Mouse (Mus musculus) kidney, embryonic 16.5 days (tissue): Measurements from ENCODE around the gene Cog6. TPM values are rescaled to one million over a fixed set of nuclear protein-coding genes. Genes with fewer than 3 reads are reported as not detected.
A peak's percentile ranks its signal among the peaks of the same experiment; 100 is the strongest.

Source experiments
- ATAC-seq: fragments of 200-750 bp; cut with Nextera tagmentation; 2 replicates; pipeline ENCODE4 v1.8.0; 2017; ENCODE audit warnings: moderate TSS enrichment; ENCODE audit not compliant: low FRiP score, low TSS enrichment
- H3K27ac ChIP-seq: fragments of 300-500 bp; sonication (generic); 2 replicates; pipeline ENCODE4 v1.5.1; 2014; ENCODE audit warnings: low read length
- H3K27me3 ChIP-seq: fragments of 300-500 bp; sonication (generic); 2 replicates; pipeline ENCODE4 v1.6.1; 2014; ENCODE audit warnings: low read length, control low read depth, mixed read lengths; ENCODE audit not compliant: insufficient read depth
- H3K36me3 ChIP-seq: fragments of 300-500 bp; sonication (generic); 2 replicates; pipeline ENCODE4 v1.6.1; 2014; ENCODE audit warnings: low read length, control low read depth, mixed read lengths; ENCODE audit not compliant: insufficient read depth
- H3K4me1 ChIP-seq: fragments of 300-500 bp; sonication (generic); 2 replicates; pipeline ENCODE4 v1.6.1; 2014; ENCODE audit warnings: low read length, control low read depth, mixed read lengths; ENCODE audit not compliant: insufficient read depth
- H3K4me2 ChIP-seq: fragments of 300-500 bp; sonication (generic); replicated peaks from 2 replicates; pipeline ENCODE4 v1.6.1; 2014; ENCODE audit warnings: low read depth, low read length
- H3K4me3 ChIP-seq: fragments of 300-500 bp; sonication (generic); 2 replicates; pipeline ENCODE4 v1.5.1; 2014; ENCODE audit warnings: mild to moderate bottlenecking, low read length
- H3K9ac ChIP-seq: fragments of 300-500 bp; sonication (generic); replicated peaks from 2 replicates; pipeline ENCODE4 v1.6.1; 2014; ENCODE audit warnings: low read length
- H3K9me3 ChIP-seq: fragments of 300-500 bp; sonication (generic); 2 replicates; pipeline ENCODE4 v1.6.1; 2016; ENCODE audit warnings: low read length, control low read depth
- WGBS: fragments of 180-500 bp; shearing (Covaris S2); extraction: QIAGEN DNeasy Blood & Tissue Kit; methylation state at CpG from one replicate; pipeline ENCODE4 v1.1.7; 2014; 5-methylcytosine and 5-hydroxymethylcytosine counted together
- polyA plus RNA-seq: library from polyadenylated mRNA; unstranded; fragments of >200 nt; fragmentation: Nextera tagmentation; extraction: Ambion mirVana; gene quantifications from 2 replicates; pipeline ENCODE4 v1.2.1, GENCODE M21; 2015

The Cog6 gene
- polyA plus RNA-seq, 1 experiment from 2014 or later, result 53.3 TPM

GRCm38 (mm10) chr3:53044682-53045299 lies 27.8 kb upstream of the Cog6 start:
- H3K27me3 ChIP-seq, result 0 out of 2 replicates have a peak, but pooled peaks cover 3% of the 10 kb centered on the region
- 0 out of 2 replicates have a peak, but pooled peaks cover 3% of the 10 kb centered on the region for H3K36me3 ChIP-seq
- H3K9ac ChIP-seq, result peak overlapping the region; percentile 36; the same call in 1 of the 2 replicates
- peak overlapping the region; percentile 80 for H3K4me3 ChIP-seq
- no peak for ATAC-seq
- H3K4me2 ChIP-seq, result peak overlapping the region; percentile 89
- peaks cover 11% of the 10 kb centered on the region; the same call in 1 of the 2 replicates for H3K4me1 ChIP-seq
- peak overlapping the region; percentile 79 for H3K27ac ChIP-seq
- no peaks in the 10 kb centered on the region for H3K9me3 ChIP-seq
- WGBS, result 49% methylated on average over 11 of the region's 11 CpGs

- peak overlapping the region; percentile 79 for H3K27ac ChIP-seq
- no peaks in the 10 kb centered on the region for H3K9me3 ChIP-seq
- H3K4me1 ChIP-seq, result peaks cover 11% of the 10 kb centered on the region; the same call in 1 of the 2 replicates
- 0 out of 2 replicates have a peak, but pooled peaks cover 3% of the 10 kb centered on the region for H3K36me3 ChIP-seq
- peak overlapping the region; percentile 89 for H3K4me2 ChIP-seq
- H3K27me3 ChIP-seq, result 0 out of 2 replicates have a peak, but pooled peaks cover 3% of the 10 kb centered on the region
- H3K9ac ChIP-seq, result peak overlapping the region; percentile 36; the same call in 1 of the 2 replicates
- no peak for ATAC-seq
- peak overlapping the region; percentile 80 for H3K4me3 ChIP-seq
- 47% methylated on average over 7 of the region's 7 CpGs for WGBS
These were observed 27.2 kb upstream of the Cog6 start for GRCm38 (mm10) chr3:53044238-53044637.

DNA sequence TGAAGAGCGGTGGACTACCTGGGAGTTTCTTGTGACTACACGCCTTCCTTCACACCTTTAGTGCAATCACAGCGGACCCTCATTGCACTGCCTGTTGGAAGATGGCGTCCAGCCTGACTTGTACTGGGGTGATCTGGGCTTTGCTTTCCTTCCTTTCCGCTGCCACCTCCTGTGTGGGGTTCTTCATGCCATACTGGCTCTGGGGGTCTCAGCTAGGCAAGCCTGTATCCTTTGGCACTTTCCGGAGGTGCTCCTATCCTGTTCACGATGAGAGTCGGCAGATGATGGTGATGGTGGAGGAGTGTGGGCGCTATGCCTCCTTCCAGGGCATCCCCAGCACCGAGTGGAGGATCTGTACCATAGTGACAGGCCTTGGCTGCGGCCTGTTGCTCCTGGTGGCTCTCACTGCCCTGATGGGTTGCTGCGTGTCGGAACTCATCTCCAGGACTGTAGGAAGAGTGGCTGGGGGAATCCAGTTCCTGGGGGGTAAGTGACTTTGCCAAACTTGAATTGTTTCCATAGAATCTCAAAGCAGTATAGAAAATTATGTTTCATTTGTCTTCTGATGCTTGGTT lies 26.3 kb upstream of the Cog6 start:
- WGBS, result 86% methylated on average over 13 of the region's 13 CpGs
- peaks cover 11% of the 10 kb centered on the region; the same call in 1 of the 2 replicates for H3K4me1 ChIP-seq

GRCm38 (mm10) chr3:53042240-53042567 lies 25.2 kb upstream of the Cog6 start:
- WGBS, result 9% methylated on average over 9 of the region's 9 CpGs
- H3K4me1 ChIP-seq, result peaks cover 11% of the 10 kb centered on the region; the same call in 1 of the 2 replicates
- ATAC-seq, result no peak
- 0 out of 2 replicates have a peak, but pooled peaks cover 3% of the 10 kb centered on the region for H3K27me3 ChIP-seq
- 0 out of 2 replicates have a peak, but pooled peaks cover 3% of the 10 kb centered on the region for H3K36me3 ChIP-seq
- no peaks in the 10 kb centered on the region for H3K9me3 ChIP-seq
- no peak overlapping the region for H3K27ac ChIP-seq
- peak overlapping the region; percentile 80 for H3K4me3 ChIP-seq
- H3K4me2 ChIP-seq, result peak overlapping the region; percentile 89
- H3K9ac ChIP-seq, result peak overlapping the region; percentile 80

More for the DNA sequence above, 26.3 kb upstream of the Cog6 start:
- H3K36me3 ChIP-seq, result 0 out of 2 replicates have a peak, but pooled peaks cover 3% of the 10 kb centered on the region
- H3K9me3 ChIP-seq, result no peaks in the 10 kb centered on the region
- H3K4me3 ChIP-seq, result peak overlapping the region; percentile 80
- 0 out of 2 replicates have a peak overlapping the region, but pooled peaks have one; percentile 23 for H3K9ac ChIP-seq
- peak overlapping the region; percentile 89 for H3K4me2 ChIP-seq
- ATAC-seq, result no peak
- H3K27ac ChIP-seq, result no peak overlapping the region
- 0 out of 2 replicates have a peak, but pooled peaks cover 3% of the 10 kb centered on the region for H3K27me3 ChIP-seq

DNA sequence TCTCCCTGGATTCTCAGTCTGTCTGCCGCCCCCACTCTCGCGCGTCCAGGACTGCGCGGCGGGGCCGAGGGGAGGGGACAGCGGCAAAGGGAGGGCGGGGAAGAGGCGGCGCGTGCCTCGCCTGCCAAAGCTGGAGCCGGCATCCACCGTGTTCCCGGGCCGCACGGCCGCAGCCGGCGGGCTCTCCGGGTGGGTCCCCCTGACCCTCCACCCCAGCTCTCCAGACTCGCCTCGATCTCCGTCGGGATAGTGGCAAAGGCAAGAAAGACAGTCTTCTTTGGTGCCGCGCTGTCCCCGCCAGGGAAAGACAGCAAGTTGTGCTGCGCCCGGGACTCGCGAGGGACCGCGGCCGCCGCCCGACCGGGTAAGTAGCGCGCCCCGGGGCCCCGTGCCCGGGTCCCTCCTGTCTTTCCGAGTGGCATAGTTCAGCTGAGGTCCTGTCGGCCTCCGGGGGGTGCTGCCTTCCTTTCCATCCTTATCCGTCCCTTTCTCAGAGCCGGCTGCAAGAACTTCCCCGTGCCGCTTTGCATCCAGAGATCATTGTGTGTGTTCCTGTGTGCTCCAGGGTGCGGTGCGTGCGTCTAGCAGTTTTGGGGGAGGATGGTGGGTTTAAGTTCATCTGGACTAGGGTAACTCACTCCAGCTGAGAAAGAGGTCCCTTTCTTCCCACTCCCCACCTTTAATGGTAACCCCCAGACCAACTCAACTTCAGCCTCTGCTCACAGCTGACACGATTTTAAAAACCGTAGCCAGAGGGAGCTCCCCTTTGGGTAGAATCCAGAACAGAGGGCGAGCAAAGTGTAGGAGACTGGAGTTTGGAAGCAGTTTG lies 24.6 kb upstream of the Cog6 start, which contains the start of gene Lhfp:
Gene Lhfp (plus strand): TSS at position 118 of the 829 bp plus-strand sequence.
- Histone ChIP-seq H3K27ac (peak within 1 kb of the TSS; percentile 74; the same call in 1 of the 2 replicates), H3K4me2 (peak within 1 kb of the TSS; percentile 89), H3K36me3 (0 out of 2 replicates have a peak, but pooled peaks cover 3% of the 10 kb centered on the region), H3K9me3 (no peaks in the 10 kb centered on the region), H3K27me3 (0 out of 2 replicates have a peak, but pooled peaks cover 3% of the 10 kb centered on the region), H3K4me1 (peaks cover 11% of the 10 kb centered on the region; the same call in 1 of the 2 replicates), H3K4me3 (peak within 1 kb of the TSS; percentile 80), H3K9ac (peak within 1 kb of the TSS; percentile 80)
- peak; percentile 94 for ATAC-seq
- WGBS, result under 1% methylated on average over 55 of the region's 58 CpGs

DNA sequence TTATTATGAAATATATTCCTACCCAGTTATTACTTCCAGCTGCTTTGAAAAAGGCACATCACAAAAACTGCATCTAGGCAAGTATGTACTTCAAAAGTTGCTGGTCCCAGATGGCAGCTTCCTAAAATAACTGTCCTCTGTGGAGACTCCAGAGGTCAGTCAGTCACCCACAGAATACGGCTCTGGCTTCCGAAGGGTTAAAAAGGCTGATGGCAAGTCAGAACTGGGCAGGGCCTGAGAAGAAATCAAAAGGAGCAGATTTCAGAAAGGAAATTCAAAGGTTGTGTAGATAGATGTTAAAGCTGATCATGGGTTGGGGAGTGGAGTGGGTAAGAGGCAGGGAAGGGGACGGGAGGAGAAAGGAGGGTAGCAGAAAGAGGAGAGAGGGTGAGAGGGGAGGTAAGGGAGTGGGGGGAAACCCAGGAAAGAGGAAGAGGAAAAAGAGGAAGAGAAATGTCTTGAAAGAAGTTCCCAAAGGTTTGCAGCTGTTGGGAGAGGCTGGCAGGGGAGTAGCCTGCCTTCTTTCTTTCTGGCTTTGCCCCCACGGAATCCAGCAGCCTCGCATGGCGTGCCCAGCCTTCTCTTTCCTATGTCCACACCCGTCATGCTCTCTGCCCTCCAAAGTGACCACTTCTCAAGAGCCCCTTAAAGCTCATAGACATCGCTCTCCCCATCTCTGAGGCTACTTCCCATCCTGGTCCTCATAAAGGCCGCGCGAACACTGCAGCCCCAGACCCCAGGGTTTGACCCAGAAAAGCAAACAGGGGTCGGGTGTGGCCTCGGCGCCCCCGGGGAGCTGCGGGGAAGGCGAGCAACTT lies 23.8 kb upstream of the Cog6 start:
- H3K36me3 ChIP-seq, result 0 out of 2 replicates have a peak, but pooled peaks cover 3% of the 10 kb centered on the region
- peak overlapping the region; percentile 80 for H3K4me3 ChIP-seq
- 7% methylated on average over 17 of the region's 17 CpGs for WGBS
- 0 out of 2 replicates have a peak, but pooled peaks cover 3% of the 10 kb centered on the region for H3K27me3 ChIP-seq
- H3K4me1 ChIP-seq, result peaks cover 13% of the 10 kb centered on the region
- H3K4me2 ChIP-seq, result peak overlapping the region; percentile 89
- H3K9me3 ChIP-seq, result no peaks in the 10 kb centered on the region
- peak; percentile 40; the same call in 1 of the 2 replicates for ATAC-seq
- H3K9ac ChIP-seq, result peak overlapping the region; percentile 80
- H3K27ac ChIP-seq, result peak overlapping the region; percentile 9; the same call in 1 of the 2 replicates

DNA sequence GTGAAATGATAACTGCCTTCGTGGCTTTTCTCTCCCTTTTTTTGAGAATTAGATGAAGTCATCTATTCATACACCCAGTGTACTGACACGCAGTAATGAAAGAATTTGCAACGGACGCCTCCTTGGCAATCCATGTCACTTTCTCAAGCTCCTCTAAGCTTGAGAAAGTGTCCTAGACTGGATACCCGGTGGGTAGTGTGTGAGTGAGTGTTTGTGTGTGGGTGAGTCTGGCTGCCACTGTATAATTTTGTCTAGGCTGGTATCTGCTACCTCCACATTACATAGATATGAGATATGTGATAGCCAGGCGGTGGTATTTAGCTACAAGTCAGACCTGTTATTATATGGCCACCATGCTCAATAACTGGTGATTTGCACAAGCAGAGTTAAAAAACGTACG lies 22.7 kb upstream of the Cog6 start:
- Histone ChIP-seq H3K27me3 (0 out of 2 replicates have a peak, but pooled peaks cover 3% of the 10 kb centered on the region), H3K27ac (no peak overlapping the region), H3K9ac (no peak overlapping the region), H3K9me3 (no peaks in the 10 kb centered on the region), H3K4me3 (no peak overlapping the region), H3K4me1 (peaks cover 11% of the 10 kb centered on the region), H3K36me3 (no peaks in the 10 kb centered on the region), H3K4me2 (no peak overlapping the region)
- WGBS, result 87% methylated on average over 8 of the region's 8 CpGs
- no peak for ATAC-seq

- Histone ChIP-seq H3K27ac (no peak overlapping the region), H3K27me3 (0 out of 2 replicates have a peak, but pooled peaks cover 3% of the 10 kb centered on the region), H3K4me1 (peaks cover 11% of the 10 kb centered on the region), H3K36me3 (no peaks in the 10 kb centered on the region), H3K4me3 (no peak overlapping the region), H3K9ac (no peak overlapping the region), H3K4me2 (no peak overlapping the region), H3K9me3 (no peaks in the 10 kb centered on the region)
- WGBS, result 71% methylated on average over 5 of the region's 5 CpGs
- no peak for ATAC-seq
These were observed 21.9 kb upstream of the Cog6 start for GRCm38 (mm10) chr3:53038913-53039312.
